Mouse (Mus musculus) embryonic facial prominence, embryonic 11.5 days (tissue): ENCODE results near the gene Gm20388. TPM values are rescaled to one million over a fixed set of nuclear protein-coding genes. Genes with fewer than 3 reads are reported as not detected.

Experiments used
- ATAC-seq: fragments of 200-750 bp; cut with Nextera tagmentation; replicated peaks from 2 replicates; pipeline ENCODE4 v1.8.0; 2017; ENCODE audit warnings: low read depth; ENCODE audit not compliant: insufficient number of reproducible peaks, low FRiP score, low TSS enrichment
- DNase-seq: peaks from one replicate; pipeline ENCODE4 v3.0.0-alpha.2; 2015; ENCODE audit warnings: low spot score
- H3K27ac ChIP-seq: fragments of 300-500 bp; sonication (generic); replicated peaks from 2 replicates; pipeline ENCODE4 v1.5.1; 2014; ENCODE audit warnings: mild to moderate bottlenecking, low read depth, low read length, control low read depth
- H3K27me3 ChIP-seq: fragments of 300-500 bp; sonication (generic); 2 replicates; pipeline ENCODE4 v1.6.1; 2014; ENCODE audit warnings: mild to moderate bottlenecking, low read length, moderate library complexity, mixed read lengths; ENCODE audit not compliant: control insufficient read depth, insufficient read depth
- H3K36me3 ChIP-seq: fragments of 300-500 bp; sonication (generic); replicated peaks from 2 replicates; pipeline ENCODE4 v1.6.1; 2014; ENCODE audit warnings: low read depth, mild to moderate bottlenecking, low read length, moderate library complexity, mixed read lengths; ENCODE audit not compliant: control insufficient read depth, insufficient read depth
- H3K4me1 ChIP-seq: fragments of 300-500 bp; sonication (generic); 2 replicates; pipeline ENCODE4 v1.6.1; 2014; ENCODE audit warnings: low read length, mixed read lengths; ENCODE audit not compliant: control insufficient read depth, insufficient read depth
- H3K4me2 ChIP-seq: fragments of 300-500 bp; sonication (generic); 2 replicates; pipeline ENCODE4 v1.6.1; 2014; ENCODE audit warnings: low read depth, mild to moderate bottlenecking, control low read depth, low read length, moderate library complexity
- H3K4me3 ChIP-seq: fragments of 300-500 bp; sonication (generic); 2 replicates; pipeline ENCODE4 v1.5.1; 2014; ENCODE audit warnings: low read depth, low read length, control low read depth
- H3K9ac ChIP-seq: fragments of 300-500 bp; sonication (generic); replicated peaks from 2 replicates; pipeline ENCODE4 v1.6.1; 2014; ENCODE audit warnings: mild to moderate bottlenecking, control low read depth, low read length
- H3K9me3 ChIP-seq: fragments of 300-500 bp; sonication (generic); replicated peaks from 2 replicates; pipeline ENCODE4 v1.6.1; 2016; ENCODE audit warnings: mild to moderate bottlenecking, low read length, inconsistent platforms, mixed read lengths; ENCODE audit not compliant: control insufficient read depth
- WGBS: fragments of 180-500 bp; shearing (Covaris S2); extraction: QIAGEN DNeasy Blood & Tissue Kit; methylation state at CpG from one replicate; pipeline ENCODE4 v1.1.7; 2014; 5-methylcytosine and 5-hydroxymethylcytosine counted together
- polyA plus RNA-seq: library from polyadenylated mRNA; unstranded; fragments of >200 nt; fragmentation: Nextera tagmentation; extraction: Ambion mirVana; gene quantifications from 2 replicates; pipeline ENCODE4 v1.2.1, GENCODE M21; 2014

Gm20388 gene
- polyA plus RNA-seq, 1 experiment from 2014 or later = 3.1 TPM

DNA sequence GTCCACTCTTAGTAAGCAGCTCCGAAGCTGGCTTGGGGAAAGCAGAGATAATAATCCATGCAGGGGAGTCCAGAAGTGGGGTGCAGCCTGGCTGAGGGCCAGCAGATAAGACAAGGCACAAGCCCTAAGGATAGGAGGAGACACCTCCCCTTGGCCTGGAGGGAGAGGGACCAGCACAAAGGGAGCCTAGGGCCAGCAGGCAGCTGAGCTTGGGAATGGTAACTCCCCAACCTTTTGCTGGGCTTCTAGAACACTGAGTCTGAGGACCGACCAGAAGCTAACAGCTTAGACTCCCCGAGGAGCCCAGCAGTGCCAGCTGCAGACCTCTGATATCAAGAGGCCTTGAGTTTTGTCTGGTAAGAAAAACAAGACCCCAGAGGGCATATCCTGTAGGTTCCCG, 433.5 kb downstream of the Gm20388 start:
- 24% methylated on average over 4 of the region's 4 CpGs for WGBS
- H3K36me3 ChIP-seq = no peaks in the 10 kb centered on the region
- no peak overlapping the region for H3K9ac ChIP-seq
- no peak overlapping the region for H3K4me3 ChIP-seq
- peaks cover 7% of the 10 kb centered on the region for H3K4me1 ChIP-seq
- no peaks in the 10 kb centered on the region for H3K27me3 ChIP-seq
- ATAC-seq = no peak
- H3K27ac ChIP-seq = 0 out of 2 replicates have a peak overlapping the region, but pooled peaks have one; percentile 0
- no peaks in the 10 kb centered on the region for H3K9me3 ChIP-seq
- no peak for DNase-seq
- no peak overlapping the region for H3K4me2 ChIP-seq

DNA sequence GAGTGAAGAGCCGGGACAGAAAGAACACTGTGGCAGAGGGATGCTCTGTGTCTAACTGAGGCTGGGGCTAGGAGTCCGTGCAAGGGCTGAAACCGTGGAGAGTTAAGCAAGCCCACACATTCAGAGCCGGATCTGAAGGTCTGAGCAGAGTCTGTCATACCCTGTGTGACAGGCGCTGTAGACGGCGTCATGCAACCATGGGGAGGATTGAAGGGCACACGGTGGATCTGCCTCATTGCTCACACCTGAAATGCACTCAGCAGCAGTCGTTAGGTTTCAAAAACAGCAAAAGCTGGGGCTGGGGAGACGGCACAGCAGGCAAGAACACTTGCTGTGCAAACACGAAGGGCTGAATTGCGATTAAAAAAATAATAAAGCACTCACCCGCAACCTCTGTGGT, 433.9 kb downstream of the Gm20388 start:
- Histone ChIP-seq H3K4me3 (no peak overlapping the region), H3K27me3 (no peaks in the 10 kb centered on the region), H3K9ac (no peak overlapping the region), H3K9me3 (no peaks in the 10 kb centered on the region), H3K27ac (0 out of 2 replicates have a peak overlapping the region, but pooled peaks have one; percentile 0), H3K36me3 (no peaks in the 10 kb centered on the region), H3K4me1 (peaks cover 7% of the 10 kb centered on the region), H3K4me2 (no peak overlapping the region)
- WGBS = 29% methylated on average over 13 of the region's 13 CpGs
- ATAC-seq (no peak), DNase-seq (no peak)

DNA sequence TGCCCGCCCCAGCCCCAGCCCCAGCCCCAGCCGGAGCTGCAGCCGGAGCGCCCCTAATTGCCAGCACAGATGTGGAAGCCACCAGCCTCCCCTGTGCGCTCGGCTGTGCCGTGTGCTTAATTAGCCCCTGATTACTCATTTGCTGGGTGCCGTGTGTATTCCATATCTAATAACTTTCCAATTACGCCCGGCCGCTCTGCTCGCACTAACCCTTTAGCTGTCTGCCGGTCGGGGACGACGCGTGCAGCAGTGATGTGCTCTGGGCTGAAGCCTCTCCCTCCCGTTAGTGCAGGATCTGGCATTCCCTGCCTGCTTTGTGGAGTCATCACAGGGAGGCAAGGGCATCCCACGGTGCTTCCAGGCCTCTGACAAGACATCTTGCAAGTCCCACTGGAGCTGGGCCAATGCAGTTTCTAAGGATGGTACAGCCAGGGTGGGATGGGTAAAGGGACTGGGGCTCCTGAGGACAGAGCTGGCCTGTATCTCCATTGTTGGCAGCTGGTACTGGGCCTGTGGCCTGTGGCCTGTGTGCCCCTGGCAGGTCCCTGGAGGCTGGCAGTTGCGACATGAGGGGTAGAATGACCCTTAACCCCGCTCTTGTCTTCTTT, 437.2 kb downstream of the Gm20388 start:
- Histone ChIP-seq H3K4me2 (no peak overlapping the region), H3K27ac (no peak overlapping the region), H3K9ac (peak overlapping the region; percentile 9; the same call in 1 of the 2 replicates), H3K36me3 (no peaks in the 10 kb centered on the region), H3K9me3 (no peaks in the 10 kb centered on the region), H3K4me3 (no peak overlapping the region), H3K27me3 (no peaks in the 10 kb centered on the region), H3K4me1 (peaks cover 10% of the 10 kb centered on the region)
- DNase-seq (no peak), ATAC-seq (no peak)
- WGBS = 58% methylated on average over 21 of the region's 21 CpGs

DNA sequence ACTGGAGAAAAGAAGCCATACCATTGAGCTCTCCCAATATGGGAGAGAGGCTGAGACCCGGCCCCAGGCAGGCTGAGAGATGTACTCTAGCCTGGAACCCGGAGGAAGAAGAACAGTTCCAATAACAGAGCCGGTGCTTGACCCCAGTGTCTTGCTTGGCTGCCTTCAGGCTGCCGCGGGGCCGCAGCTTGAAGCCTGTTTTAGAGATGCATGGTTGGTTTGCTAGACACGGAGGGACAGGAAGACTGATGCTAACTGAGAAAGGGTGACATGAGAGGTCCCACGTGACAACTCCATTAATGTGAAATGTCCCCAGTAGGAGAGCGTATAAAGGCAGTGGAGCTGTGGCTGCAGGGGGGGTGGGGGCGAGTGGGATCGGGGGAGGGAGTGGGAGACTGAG, 438.3 kb downstream of the Gm20388 start:
- H3K36me3 ChIP-seq = no peaks in the 10 kb centered on the region
- no peak overlapping the region for H3K4me2 ChIP-seq
- H3K27me3 ChIP-seq = no peaks in the 10 kb centered on the region
- ATAC-seq (no peak), DNase-seq (no peak)
- no peak overlapping the region; the same call in 1 of the 2 replicates for H3K9ac ChIP-seq
- H3K9me3 ChIP-seq = no peaks in the 10 kb centered on the region
- no peak overlapping the region for H3K27ac ChIP-seq
- H3K4me1 ChIP-seq = peaks cover 10% of the 10 kb centered on the region
- no peak overlapping the region for H3K4me3 ChIP-seq
- WGBS = 31% methylated on average over 11 of the region's 11 CpGs

- Histone ChIP-seq H3K9me3 (no peaks in the 10 kb centered on the region), H3K36me3 (no peaks in the 10 kb centered on the region), H3K27ac (no peak overlapping the region), H3K9ac (no peak overlapping the region), H3K4me1 (peaks cover 10% of the 10 kb centered on the region), H3K4me2 (no peak overlapping the region), H3K27me3 (no peaks in the 10 kb centered on the region), H3K4me3 (no peak overlapping the region)
- ATAC-seq (no peak), DNase-seq (no peak)
- 64% methylated on average over 7 of the region's 7 CpGs for WGBS
These were observed 440.9 kb downstream of the Gm20388 start for GRCm38 (mm10) chr8:120351332-120352071.

DNA sequence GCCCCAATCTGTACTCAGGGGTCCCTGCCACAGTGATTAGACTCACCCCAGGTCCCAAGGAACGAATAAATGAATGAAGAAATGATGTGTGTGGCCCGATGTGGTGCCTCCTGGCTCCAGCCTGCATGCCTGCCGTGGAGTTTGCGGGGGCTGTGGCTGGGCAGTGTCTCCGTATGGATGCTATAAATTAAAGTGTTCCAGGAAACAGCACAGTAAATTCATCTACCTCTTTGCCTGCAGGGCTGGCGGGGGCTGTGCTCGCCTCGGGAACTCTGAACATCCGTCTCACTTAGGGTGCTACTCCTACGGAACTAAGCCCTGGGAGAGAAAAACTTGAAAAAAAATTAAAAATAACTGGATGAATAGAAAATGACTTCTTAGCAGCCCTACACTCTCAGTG, 441.5 kb downstream of the Gm20388 start:
- no peaks in the 10 kb centered on the region for H3K36me3 ChIP-seq
- no peaks in the 10 kb centered on the region for H3K27me3 ChIP-seq
- no peak overlapping the region for H3K9ac ChIP-seq
- no peaks in the 10 kb centered on the region for H3K9me3 ChIP-seq
- no peak overlapping the region for H3K4me2 ChIP-seq
- DNase-seq (no peak), ATAC-seq (no peak)
- WGBS = 54% methylated on average over 10 of the region's 10 CpGs
- no peak overlapping the region for H3K27ac ChIP-seq
- H3K4me3 ChIP-seq = no peak overlapping the region
- H3K4me1 ChIP-seq = peaks cover 10% of the 10 kb centered on the region; the same call in 1 of the 2 replicates

GRCm38 (mm10) chr8:120356067-120356466, 445.4 kb downstream of the Gm20388 start:
- Histone ChIP-seq H3K9me3 (no peaks in the 10 kb centered on the region), H3K4me1 (peaks cover 3% of the 10 kb centered on the region; the same call in 1 of the 2 replicates), H3K36me3 (no peaks in the 10 kb centered on the region), H3K4me2 (no peak overlapping the region), H3K27me3 (no peaks in the 10 kb centered on the region), H3K27ac (no peak overlapping the region), H3K4me3 (no peak overlapping the region), H3K9ac (no peak overlapping the region)
- 53% methylated on average over 9 of the region's 9 CpGs for WGBS
- ATAC-seq = 0 out of 2 replicates have a peak, but pooled peaks have one; percentile 22
- DNase-seq = no peak

DNA sequence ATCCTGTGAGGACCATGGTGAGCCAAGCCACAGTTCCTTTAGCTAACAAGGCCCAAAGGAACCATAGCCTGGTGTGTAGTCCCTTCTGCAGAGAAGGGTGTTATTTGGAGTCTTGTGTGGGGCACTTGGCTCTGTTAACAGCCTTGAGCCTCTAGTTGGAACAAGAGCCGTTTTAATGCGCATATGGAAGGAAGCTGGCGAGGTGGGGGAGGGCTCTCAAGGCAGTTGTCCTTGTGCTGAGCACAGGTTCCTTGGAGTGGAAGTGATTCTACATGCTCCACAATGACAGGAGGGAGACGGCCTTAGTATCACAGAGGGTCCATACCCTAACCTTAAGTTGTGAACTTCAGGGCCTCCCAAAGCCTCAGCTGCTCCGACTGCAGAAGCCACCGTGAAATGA, 446.9 kb downstream of the Gm20388 start:
- Histone ChIP-seq H3K4me1 (no peaks in the 10 kb centered on the region), H3K9ac (no peak overlapping the region), H3K27ac (no peak overlapping the region), H3K9me3 (no peaks in the 10 kb centered on the region), H3K27me3 (no peaks in the 10 kb centered on the region), H3K4me3 (no peak overlapping the region), H3K4me2 (no peak overlapping the region), H3K36me3 (no peaks in the 10 kb centered on the region)
- ATAC-seq (no peak), DNase-seq (no peak)
- WGBS = 74% methylated on average over 6 of the region's 6 CpGs
